Mouse (Mus musculus): ENCODE data around the gene Bbc3. TPM values are rescaled to one million over a fixed set of nuclear protein-coding genes. Genes with fewer than 3 reads are reported as not detected.

Bbc3 gene
- total and polyA plus RNA-seq, 3 experiments: 2.9 to 9.3 TPM; not detected in 1

DNA sequence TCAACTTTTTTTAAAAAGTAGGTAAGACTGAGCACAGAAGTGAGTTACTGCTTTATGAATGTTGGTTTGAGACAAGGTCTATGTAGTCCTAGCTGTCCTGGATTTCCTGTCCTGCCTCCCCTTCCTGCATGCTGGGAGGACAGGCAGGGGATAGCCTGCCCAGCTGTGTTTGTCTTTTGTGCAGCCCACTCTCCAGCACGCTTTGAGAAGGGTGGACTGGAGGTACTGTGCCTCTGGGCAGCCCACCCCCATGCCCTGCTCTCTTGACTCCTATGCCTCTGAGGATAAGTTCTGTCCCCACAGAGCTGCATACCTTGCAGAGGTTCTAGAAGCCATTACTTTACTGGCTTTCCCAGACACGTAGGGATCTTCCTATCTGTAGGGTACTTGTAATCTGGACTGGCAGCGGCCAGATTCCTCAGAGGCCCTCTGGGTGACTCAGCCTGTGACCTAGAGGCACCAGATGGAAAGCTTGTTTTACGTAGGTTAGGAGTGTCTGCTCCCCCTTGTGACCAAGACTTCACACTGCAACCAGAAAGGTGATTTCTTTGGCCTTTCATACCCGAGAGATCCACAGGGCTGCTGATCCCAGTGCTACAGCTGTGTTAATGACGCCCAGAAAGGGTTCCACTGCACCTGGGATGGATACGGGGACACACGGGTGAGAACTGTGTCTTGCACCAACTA lies 17.9 kb downstream of the Bbc3 start (continued):
- TF ChIP-seq UBTF (IDR thresholded peaks at IDR 0.05; ENCODE audit: borderline replicate concordance, insufficient read depth, low read depth, low read length) (no peak), NRF1 (IDR thresholded peaks at IDR 0.05; ENCODE audit: insufficient read depth, low read depth, low read length, poor library complexity, severe bottlenecking) (no peak)

DNA sequence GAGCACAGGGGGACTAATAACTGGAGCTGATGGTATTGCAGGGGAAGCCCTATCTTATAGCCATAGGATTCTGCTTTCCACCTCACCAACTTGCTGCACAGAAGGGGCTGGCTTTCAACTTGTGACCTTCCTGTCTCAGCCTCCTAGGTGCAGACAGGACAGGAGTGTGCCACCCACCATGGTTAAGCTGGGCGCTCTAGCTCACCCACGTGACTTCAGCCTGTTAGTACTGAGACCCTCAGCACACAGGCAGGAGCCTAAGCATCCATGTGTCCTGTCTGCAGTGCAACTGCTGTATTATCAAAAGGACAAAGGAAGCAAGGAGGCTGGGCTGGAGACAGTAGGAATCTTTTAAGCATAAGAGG lies 18.4 kb downstream of the Bbc3 start:
- Histone ChIP-seq H3K9ac (ENCODE audit: control insufficient read depth, low read depth, low read length, poor library complexity, severe bottlenecking) (no peak overlapping the region), H3K79me2 (ENCODE audit: control insufficient read depth, insufficient read depth, low read length, poor library complexity) (no peaks in the 10 kb centered on the region), H3K9me3 (replicated peaks; ENCODE audit: insufficient read depth, low read length) (no peaks in the 10 kb centered on the region), H3K27me3 (ENCODE audit: control insufficient read depth in 1 of 2, insufficient read depth in 2 of 2, low read length in 2 of 2) (no peaks in the 10 kb centered on the region), H3K4me1 (ENCODE audit: control insufficient read depth in 1 of 2, insufficient read depth in 2 of 2, low read length in 2 of 2) (0 out of 4 replicates have a peak, but pooled peaks cover 0 to 4% of the 10 kb centered on the region in 2 experiments), H3K4me3 (ENCODE audit: control insufficient read depth in 1 of 2, insufficient read depth in 1 of 2, low read depth in 2 of 2, low read length in 2 of 2) (no peak overlapping the region), H3K36me3 (ENCODE audit: control insufficient read depth in 1 of 2, insufficient read depth in 2 of 2, low read length in 2 of 2) (peaks cover 0 to 6% of the 10 kb centered on the region in 2 experiments; a peak in 3 of 4 replicates), H3K27ac (ENCODE audit: control insufficient read depth, low read depth, low read length) (no peak overlapping the region)
- no peak for DNase-seq (ENCODE audit: low read depth, low spot score)
- no peak for TF ChIP-seq TAL1 (IDR thresholded peaks at IDR 0.05; ENCODE audit: low read length)
- TF ChIP-seq TBP (IDR thresholded peaks at IDR 0.05; ENCODE audit: low read depth, low read length): no peak
- no peak for TF ChIP-seq GABPA (IDR thresholded peaks at IDR 0.05; ENCODE audit: low read depth, low read length)
- no peak for TF ChIP-seq NELFE (IDR thresholded peaks at IDR 0.05; ENCODE audit: low read depth, low read length)
- TF ChIP-seq UBTF (IDR thresholded peaks at IDR 0.05; ENCODE audit: borderline replicate concordance, insufficient read depth, low read depth, low read length): no peak
- TF ChIP-seq MYC (IDR thresholded peaks at IDR 0.05; ENCODE audit: low read depth, low read length): no peak
- TF ChIP-seq POLR2A (IDR thresholded peaks at IDR 0.05; ENCODE audit: control insufficient read depth in 1 of 2, insufficient read depth in 1 of 2, low read depth in 1 of 2, low read length in 2 of 2, poor library complexity in 1 of 2): no peak
- TF ChIP-seq MAX (IDR thresholded peaks at IDR 0.05; ENCODE audit: low read length): no peak
- no peak for TF ChIP-seq MYB (IDR thresholded peaks at IDR 0.05; ENCODE audit: low read depth, low read length)
- TF ChIP-seq RCOR1 (IDR thresholded peaks at IDR 0.05; ENCODE audit: low read depth, low read length): no peak

- TF ChIP-seq RAD21 (IDR thresholded peaks at IDR 0.05; ENCODE audit: low read depth, low read length): no peak
- TF ChIP-seq MAX (IDR thresholded peaks at IDR 0.05; ENCODE audit: low read length): no peak
- TF ChIP-seq POLR2AphosphoS5 (IDR thresholded peaks at IDR 0.05; ENCODE audit: borderline replicate concordance, low read depth, low read length): no peak
- no peak for TF ChIP-seq ZC3H11A (IDR thresholded peaks at IDR 0.05; ENCODE audit: low read depth, low read length)
- TF ChIP-seq MYC (IDR thresholded peaks at IDR 0.05; ENCODE audit: low read depth, low read length): no peak
- no peak for TF ChIP-seq UBTF (IDR thresholded peaks at IDR 0.05; ENCODE audit: borderline replicate concordance, insufficient read depth, low read depth, low read length)
- no peak for TF ChIP-seq POLR2AphosphoS2 (IDR thresholded peaks at IDR 0.05; ENCODE audit: low read length)
- TF ChIP-seq SMC3 (IDR thresholded peaks at IDR 0.05; ENCODE audit: low read depth, low read length): no peak
- TF ChIP-seq MAFK (IDR thresholded peaks at IDR 0.05; ENCODE audit: borderline replicate concordance, low read depth, low read length): no peak
- no peak for TF ChIP-seq ETS1 (IDR thresholded peaks at IDR 0.05; ENCODE audit: low read depth, low read length)
- TF ChIP-seq NELFE (IDR thresholded peaks at IDR 0.05; ENCODE audit: low read depth, low read length): no peak
- TF ChIP-seq POLR2A (IDR thresholded peaks at IDR 0.05; ENCODE audit: control insufficient read depth in 1 of 2, insufficient read depth in 1 of 2, low read depth in 1 of 2, low read length in 2 of 2, poor library complexity in 1 of 2): no peak
- no peak for TF ChIP-seq SIN3A (IDR thresholded peaks at IDR 0.05; ENCODE audit: low read length)
- TF ChIP-seq CHD1 (IDR thresholded peaks at IDR 0.05; ENCODE audit: low read depth, low read length): no peak
- TF ChIP-seq HCFC1 (IDR thresholded peaks at IDR 0.05; ENCODE audit: low read depth, low read length): no peak
- no peak for TF ChIP-seq E2F4 (IDR thresholded peaks at IDR 0.05; ENCODE audit: borderline replicate concordance, low read depth, low read length)
- no peaks in the 10 kb centered on the region for H3K9me3 ChIP-seq (replicated peaks; ENCODE audit: insufficient read depth, low read length)
- no peak for DNase-seq (ENCODE audit: low read depth, low spot score)
- H3K4me3 ChIP-seq (ENCODE audit: control insufficient read depth in 1 of 2, insufficient read depth in 1 of 2, low read depth in 2 of 2, low read length in 2 of 2): no peak overlapping the region
- peaks cover 0 to 8% of the 10 kb centered on the region in 2 experiments; a peak in 3 of 4 replicates for H3K36me3 ChIP-seq (ENCODE audit: control insufficient read depth in 1 of 2, insufficient read depth in 2 of 2, low read length in 2 of 2)
- H3K79me2 ChIP-seq (ENCODE audit: control insufficient read depth, insufficient read depth, low read length, poor library complexity): no peaks in the 10 kb centered on the region
- no peaks in the 10 kb centered on the region for H3K27me3 ChIP-seq (ENCODE audit: control insufficient read depth in 1 of 2, insufficient read depth in 2 of 2, low read length in 2 of 2)
- 0 out of 4 replicates have a peak, but pooled peaks cover 0 to 4% of the 10 kb centered on the region in 2 experiments for H3K4me1 ChIP-seq (ENCODE audit: control insufficient read depth in 1 of 2, insufficient read depth in 2 of 2, low read length in 2 of 2)
- H3K9ac ChIP-seq (ENCODE audit: control insufficient read depth, low read depth, low read length, poor library complexity, severe bottlenecking): no peak overlapping the region
- no peak overlapping the region for H3K27ac ChIP-seq (ENCODE audit: control insufficient read depth, low read depth, low read length)
Observed at GRCm38 (mm10) chr7:16329146-16329545, 21.0 kb downstream of the Bbc3 start.
